Mouse (Mus musculus): ENCODE measurements around the gene Atf6. TPM values are rescaled to one million over a fixed set of nuclear protein-coding genes. Genes with fewer than 3 reads are reported as not detected.

Gene Atf6
- polyA plus RNA-seq, 1 experiment = 12.0 TPM

GRCm38 (mm10) chr1:170875676-170876075, 8.1 kb upstream of the Atf6 start:
- Histone ChIP-seq H3K79me3 (ENCODE audit: low read depth) (peaks cover 3% of the 10 kb centered on the region), H3K36me3 (ENCODE audit: control insufficient read depth, insufficient read depth) (peaks cover 45% of the 10 kb centered on the region), H3K27me3 (ENCODE audit: control insufficient read depth, insufficient read depth, insufficient read length) (no peaks in the 10 kb centered on the region), H3K79me2 (ENCODE audit: control insufficient read depth, insufficient read depth) (no peaks in the 10 kb centered on the region), H3ac (ENCODE audit: control insufficient read depth, insufficient read length, low read depth) (no peak overlapping the region), H3K4me3 (ENCODE audit: insufficient read depth, poor library complexity, severe bottlenecking) (no peak overlapping the region)
- no peak for TF ChIP-seq MYOG (IDR thresholded peaks at IDR 0.05; ENCODE audit: control insufficient read depth, extremely low read depth, insufficient read length)
- TF ChIP-seq USF1 (IDR thresholded peaks at IDR 0.05; ENCODE audit: low read depth) = no peak
- no peak for TF ChIP-seq CTCF (IDR thresholded peaks at IDR 0.05; ENCODE audit: control insufficient read depth, insufficient read depth, insufficient read length)
- no peak for TF ChIP-seq MYOD1 (IDR thresholded peaks at IDR 0.05; ENCODE audit: control insufficient read depth, insufficient read length, low read depth)
- no peak for TF ChIP-seq MAX (IDR thresholded peaks at IDR 0.05)

GRCm38 (mm10) chr1:170871961-170872360, 4.4 kb upstream of the Atf6 start:
- H3K79me2 ChIP-seq (ENCODE audit: control insufficient read depth, insufficient read depth) = peaks cover 7% of the 10 kb centered on the region
- H3K27me3 ChIP-seq (ENCODE audit: control insufficient read depth, insufficient read depth, insufficient read length) = no peaks in the 10 kb centered on the region
- TF ChIP-seq CEBPB (IDR thresholded peaks at IDR 0.05; ENCODE audit: low read depth) (no peak), USF1 (IDR thresholded peaks at IDR 0.05; ENCODE audit: low read depth) (no peak), MYOD1 (IDR thresholded peaks at IDR 0.05; ENCODE audit: control insufficient read depth, insufficient read length, low read depth) (no peak), FOSL1 (IDR thresholded peaks at IDR 0.05; ENCODE audit: insufficient read depth, low read length, poor library complexity, severe bottlenecking) (no peak), MYOG (IDR thresholded peaks at IDR 0.05; ENCODE audit: control insufficient read depth, extremely low read depth, insufficient read length) (no peak), MAX (IDR thresholded peaks at IDR 0.05) (no peak), CTCF (IDR thresholded peaks at IDR 0.05; ENCODE audit: control insufficient read depth, insufficient read depth, insufficient read length) (no peak)
- peaks cover 36% of the 10 kb centered on the region for H3K36me3 ChIP-seq (ENCODE audit: control insufficient read depth, insufficient read depth)
- no peak overlapping the region for H3ac ChIP-seq (ENCODE audit: control insufficient read depth, insufficient read length, low read depth)
- H3K4me3 ChIP-seq (ENCODE audit: insufficient read depth, poor library complexity, severe bottlenecking) = no peak overlapping the region
- peaks cover 5% of the 10 kb centered on the region for H3K79me3 ChIP-seq (ENCODE audit: low read depth)

- H3K27me3 ChIP-seq (ENCODE audit: control insufficient read depth, insufficient read depth, insufficient read length) = no peaks in the 10 kb centered on the region
- H3K79me3 ChIP-seq (ENCODE audit: low read depth) = peaks cover 8% of the 10 kb centered on the region
- peaks cover 31% of the 10 kb centered on the region for H3K36me3 ChIP-seq (ENCODE audit: control insufficient read depth, insufficient read depth)
- peaks cover 13% of the 10 kb centered on the region for H3K79me2 ChIP-seq (ENCODE audit: control insufficient read depth, insufficient read depth)
- no peak overlapping the region for H3ac ChIP-seq (ENCODE audit: control insufficient read depth, insufficient read length, low read depth)
- TF ChIP-seq USF1 (IDR thresholded peaks at IDR 0.05; ENCODE audit: low read depth) (no peak), MYOD1 (IDR thresholded peaks at IDR 0.05; ENCODE audit: control insufficient read depth, insufficient read length, low read depth) (no peak), MAX (IDR thresholded peaks at IDR 0.05) (no peak), MYOG (IDR thresholded peaks at IDR 0.05; ENCODE audit: control insufficient read depth, extremely low read depth, insufficient read length) (no peak), CEBPB (IDR thresholded peaks at IDR 0.05; ENCODE audit: low read depth) (no peak), CTCF (IDR thresholded peaks at IDR 0.05; ENCODE audit: control insufficient read depth, insufficient read depth, insufficient read length) (no peak)
- H3K4me3 ChIP-seq (ENCODE audit: insufficient read depth, poor library complexity, severe bottlenecking) = no peak overlapping the region
Measured at GRCm38 (mm10) chr1:170871402-170871801, 3.8 kb upstream of the Atf6 start.

DNA sequence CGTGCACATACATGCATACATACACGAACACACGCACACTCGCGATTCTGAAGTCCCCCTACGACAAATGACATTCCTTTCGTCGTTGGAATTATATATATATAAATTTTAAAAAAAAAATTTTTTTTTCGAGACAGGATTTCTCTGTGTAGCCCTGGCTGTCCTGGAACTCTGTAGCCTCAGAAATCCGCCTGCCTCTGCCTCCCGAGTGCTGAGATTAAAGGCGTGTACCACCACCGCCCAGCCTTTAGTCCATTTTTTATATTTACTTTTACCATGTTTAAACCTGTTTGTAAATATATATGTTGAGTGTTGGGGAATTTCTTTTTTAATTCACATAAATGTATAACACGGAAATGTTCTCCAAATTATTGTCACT, 1.3 kb upstream of the Atf6 start:
- peak overlapping the region; percentile 78 for H3K4me3 ChIP-seq (ENCODE audit: insufficient read depth, poor library complexity, severe bottlenecking)
- peaks cover 38% of the 10 kb centered on the region for H3K79me2 ChIP-seq (ENCODE audit: control insufficient read depth, insufficient read depth)
- peaks cover 28% of the 10 kb centered on the region for H3K79me3 ChIP-seq (ENCODE audit: low read depth)
- no peak for TF ChIP-seq MYOG (IDR thresholded peaks at IDR 0.05; ENCODE audit: control insufficient read depth, extremely low read depth, insufficient read length)
- TF ChIP-seq CEBPB (IDR thresholded peaks at IDR 0.05; ENCODE audit: low read depth) = no peak
- no peak for TF ChIP-seq MYOD1 (IDR thresholded peaks at IDR 0.05; ENCODE audit: control insufficient read depth, insufficient read length, low read depth)
- TF ChIP-seq CTCF (IDR thresholded peaks at IDR 0.05; ENCODE audit: control insufficient read depth, insufficient read depth, insufficient read length) = no peak
- TF ChIP-seq USF1 (IDR thresholded peaks at IDR 0.05; ENCODE audit: low read depth) = no peak
- no peak for TF ChIP-seq FOSL1 (IDR thresholded peaks at IDR 0.05; ENCODE audit: insufficient read depth, low read length, poor library complexity, severe bottlenecking)
- no peak for TF ChIP-seq MAX (IDR thresholded peaks at IDR 0.05)
- peaks cover 14% of the 10 kb centered on the region for H3K36me3 ChIP-seq (ENCODE audit: control insufficient read depth, insufficient read depth)
- H3K27me3 ChIP-seq (ENCODE audit: control insufficient read depth, insufficient read depth, insufficient read length) = no peaks in the 10 kb centered on the region
- peak overlapping the region; percentile 30 for H3ac ChIP-seq (ENCODE audit: control insufficient read depth, insufficient read length, low read depth)

GRCm38 (mm10) chr1:170868107-170868904, 735 bp upstream of the Atf6 start:
- H3K79me2 ChIP-seq (ENCODE audit: control insufficient read depth, insufficient read depth) = peaks cover 44% of the 10 kb centered on the region

More at GRCm38 (mm10) chr1:170868107-170868904, 735 bp upstream of the Atf6 start:
- Histone ChIP-seq H3K79me3 (ENCODE audit: low read depth) (peaks cover 33% of the 10 kb centered on the region), H3ac (ENCODE audit: control insufficient read depth, insufficient read length, low read depth) (peak overlapping the region; percentile 30), H3K27me3 (ENCODE audit: control insufficient read depth, insufficient read depth, insufficient read length) (no peaks in the 10 kb centered on the region), H3K4me3 (ENCODE audit: insufficient read depth, poor library complexity, severe bottlenecking) (peak overlapping the region; percentile 78), H3K36me3 (ENCODE audit: control insufficient read depth, insufficient read depth) (peaks cover 11% of the 10 kb centered on the region)
- no peak for TF ChIP-seq MYOG (IDR thresholded peaks at IDR 0.05; ENCODE audit: control insufficient read depth, extremely low read depth, insufficient read length)
- TF ChIP-seq CEBPB (IDR thresholded peaks at IDR 0.05; ENCODE audit: low read depth) = peak; percentile 71
- no peak for TF ChIP-seq MYOD1 (IDR thresholded peaks at IDR 0.05; ENCODE audit: control insufficient read depth, insufficient read length, low read depth)
- no peak for TF ChIP-seq FOSL1 (IDR thresholded peaks at IDR 0.05; ENCODE audit: insufficient read depth, low read length, poor library complexity, severe bottlenecking)
- peak; percentile 91 for TF ChIP-seq MAX (IDR thresholded peaks at IDR 0.05)
- no peak for TF ChIP-seq USF1 (IDR thresholded peaks at IDR 0.05; ENCODE audit: low read depth)
- TF ChIP-seq CTCF (IDR thresholded peaks at IDR 0.05; ENCODE audit: control insufficient read depth, insufficient read depth, insufficient read length) = no peak

Data from C2C12 (cell line).